Mouse (Mus musculus) myocyte (in vitro differentiated cells): ENCODE measurements around the gene Bcap31.

ENCODE experiments used
- CEBPB ChIP-seq: IDR thresholded peaks from 2 replicates; pipeline ENCODE4 v1.6.1; 2011; ENCODE audit warnings: mild to moderate bottlenecking, moderate library complexity; ENCODE audit not compliant: poor library complexity, insufficient read depth, severe bottlenecking
- E2F4 ChIP-seq: IDR thresholded peaks from one replicate; pipeline ENCODE4 v1.6.1; 2011; ENCODE audit warnings: mild to moderate bottlenecking, control low read depth, moderate library complexity; ENCODE audit not compliant: insufficient read depth
- POLR2A ChIP-seq: IDR thresholded peaks from one replicate; pipeline ENCODE4 v1.6.1; 2011; ENCODE audit warnings: low read depth, mild to moderate bottlenecking, control low read depth, moderate library complexity; ENCODE audit not compliant: insufficient read length
- TCF12 ChIP-seq: IDR thresholded peaks from one replicate; pipeline ENCODE4 v1.6.1; 2011; ENCODE audit warnings: mild to moderate bottlenecking, control low read depth; ENCODE audit not compliant: poor library complexity, insufficient read depth, severe bottlenecking
- USF1 ChIP-seq: IDR thresholded peaks from one replicate; pipeline ENCODE4 v1.6.1; 2011; ENCODE audit warnings: low read depth, mild to moderate bottlenecking, control low read depth, moderate library complexity

DNA sequence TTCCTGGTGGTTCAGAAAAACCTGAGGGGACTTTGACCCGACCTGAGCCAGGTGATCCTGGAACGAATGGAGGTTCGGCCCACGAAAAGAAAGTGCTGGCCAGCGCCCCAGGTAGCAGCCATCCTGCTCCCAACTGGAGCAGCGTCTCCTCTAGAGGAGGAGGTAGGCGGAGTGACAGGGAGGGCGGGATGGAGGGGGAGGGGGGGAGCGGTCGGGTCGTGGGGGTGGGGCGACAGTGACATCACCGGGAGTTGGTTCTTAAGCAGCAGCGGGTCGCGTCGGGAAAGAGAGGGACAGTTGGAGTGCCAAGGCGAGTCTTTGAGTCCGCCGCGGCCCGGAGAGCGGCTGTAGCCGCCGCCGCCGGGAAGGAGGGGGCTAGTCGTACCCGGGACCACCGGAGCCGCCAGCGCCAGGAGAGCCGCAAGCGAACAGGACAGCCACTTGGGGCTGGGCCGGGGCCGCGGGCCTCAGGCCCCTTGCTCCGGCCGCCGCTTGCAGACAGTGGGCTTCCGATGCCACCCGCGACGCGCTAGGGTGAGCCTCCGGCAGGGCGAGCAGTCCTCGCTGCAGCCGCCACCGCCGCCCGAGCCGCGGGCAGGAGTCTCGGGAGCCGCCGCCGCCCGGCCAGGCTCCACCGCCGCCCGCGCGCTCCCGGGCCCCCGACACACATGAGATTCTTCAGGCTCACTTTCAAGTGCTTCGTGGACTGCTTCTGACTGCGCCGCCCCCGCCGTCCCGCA is 42.9 kb downstream of the Bcap31 start, which contains the start of gene Slc6a8:
- TF ChIP-seq USF1 (no peak), E2F4 (no peak), TCF12 (no peak), CEBPB (no peak), POLR2A (no peak)
